Mouse (Mus musculus): ENCODE measurements around the gene Traip. TPM values are rescaled to one million over a fixed set of nuclear protein-coding genes. Genes with fewer than 3 reads are reported as not detected.

The Traip gene
- total and polyA plus RNA-seq, 2 experiments from 2014 or later: 11.0 to 11.2 TPM

DNA sequence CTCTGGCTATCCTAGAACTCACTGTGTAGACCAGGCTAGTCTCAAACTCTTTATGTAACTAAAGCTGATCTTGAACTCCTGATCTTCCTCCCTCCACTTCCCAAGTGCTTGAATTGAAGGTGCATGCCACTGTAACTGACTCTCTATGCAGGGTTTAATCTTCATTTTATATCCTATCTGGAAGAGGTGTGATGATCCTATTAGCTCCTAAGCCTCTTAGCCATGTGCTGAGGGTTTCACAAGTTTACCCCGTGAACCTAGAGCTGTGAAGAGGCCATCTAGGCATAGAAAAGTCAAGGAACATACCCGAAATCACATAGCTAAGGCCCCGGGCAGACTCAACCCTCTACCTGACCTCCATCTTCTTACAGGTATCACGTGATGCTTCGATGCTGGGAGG, 30.5 kb upstream of the Traip start:
- TF ChIP-seq CTCF (IDR thresholded peaks at IDR 0.05; ENCODE audit: low read depth): no peak
- H3K4me3 ChIP-seq (ENCODE audit: low read depth, low read length): no peak overlapping the region
- H3K4me2 ChIP-seq (ENCODE audit: low read depth): no peak overlapping the region
- no peak overlapping the region for H3K27ac ChIP-seq (ENCODE audit: low read depth, low read length)
- no peaks in the 10 kb centered on the region for H3K27me3 ChIP-seq (ENCODE audit: insufficient read depth, low read length)
- DNase-seq (no peak), ATAC-seq (no peak)
- H3K36me3 ChIP-seq (ENCODE audit: insufficient read depth): no peaks in the 10 kb centered on the region
- no peak overlapping the region for H3K9ac ChIP-seq
- H3K4me1 ChIP-seq (ENCODE audit: insufficient read depth): peaks cover 4% of the 10 kb centered on the region; the same call in 1 of the 2 replicates
- WGBS: 91% methylated on average over 5 of the region's 5 CpGs
- H3K9me3 ChIP-seq (ENCODE audit: low read length): no peaks in the 10 kb centered on the region

DNA sequence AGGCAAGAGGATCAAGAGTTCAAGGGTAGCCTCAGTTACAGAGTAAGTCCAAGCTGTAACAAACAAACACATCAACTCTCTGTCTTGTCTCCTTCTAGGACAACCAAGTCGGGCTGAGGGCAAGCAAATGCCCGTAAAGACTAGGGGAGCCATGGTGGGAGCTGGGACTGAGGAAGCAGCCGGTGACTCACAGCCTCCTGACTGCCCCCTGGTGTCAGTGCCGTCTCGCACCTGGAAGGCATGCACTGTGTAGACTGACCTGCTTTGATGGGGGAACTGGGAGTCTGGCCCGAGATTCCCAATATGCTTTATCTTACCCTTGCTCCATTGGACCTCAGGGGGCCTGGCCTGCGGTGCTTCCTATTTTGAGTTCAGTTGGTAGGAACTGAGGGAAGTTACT, 26.9 kb upstream of the Traip start:
- no peaks in the 10 kb centered on the region for H3K36me3 ChIP-seq (ENCODE audit: insufficient read depth)
- no peak overlapping the region for H3K4me2 ChIP-seq (ENCODE audit: low read depth)
- no peak overlapping the region for H3K4me3 ChIP-seq (ENCODE audit: low read depth, low read length)
- ATAC-seq: no peak
- no peak overlapping the region for H3K27ac ChIP-seq (ENCODE audit: low read depth, low read length)
- peaks cover 14% of the 10 kb centered on the region for H3K4me1 ChIP-seq (ENCODE audit: insufficient read depth)
- H3K9ac ChIP-seq: no peak overlapping the region
- TF ChIP-seq CTCF (IDR thresholded peaks at IDR 0.05; ENCODE audit: low read depth): peak; percentile 53
- no peak for DNase-seq
- no peaks in the 10 kb centered on the region for H3K27me3 ChIP-seq (ENCODE audit: insufficient read depth, low read length)
- no peaks in the 10 kb centered on the region for H3K9me3 ChIP-seq (ENCODE audit: low read length)
- WGBS: 33% methylated on average over 7 of the region's 7 CpGs

DNA sequence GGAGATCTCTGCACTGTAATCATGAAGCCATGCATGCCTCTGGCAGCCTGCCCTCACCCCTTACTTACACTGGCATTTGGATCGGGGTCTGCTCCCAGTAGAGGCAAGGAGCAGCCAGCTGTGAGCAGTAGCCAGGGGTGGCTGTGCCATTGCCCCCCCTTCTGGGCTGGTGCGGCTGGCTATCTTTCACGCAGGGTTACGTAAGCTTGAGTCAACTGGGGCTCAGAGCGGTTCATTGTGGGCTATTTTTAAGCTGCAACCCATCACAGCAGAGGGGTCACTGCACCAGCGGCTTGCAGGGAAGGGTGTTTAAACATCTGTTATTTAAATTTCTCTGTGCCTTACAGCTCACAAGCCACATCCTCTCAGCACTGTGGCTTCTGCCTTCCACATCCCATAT, 26.0 kb upstream of the Traip start:
- no peaks in the 10 kb centered on the region for H3K9me3 ChIP-seq (ENCODE audit: low read length)
- H3K4me2 ChIP-seq (ENCODE audit: low read depth): no peak overlapping the region
- H3K9ac ChIP-seq: no peak overlapping the region
- peaks cover 14% of the 10 kb centered on the region for H3K4me1 ChIP-seq (ENCODE audit: insufficient read depth)
- H3K36me3 ChIP-seq (ENCODE audit: insufficient read depth): no peaks in the 10 kb centered on the region
- ATAC-seq: no peak
- no peak overlapping the region for H3K4me3 ChIP-seq (ENCODE audit: low read depth, low read length)
- 0 out of 2 replicates have a peak overlapping the region, but pooled peaks have one; percentile 47 for H3K27ac ChIP-seq (ENCODE audit: low read depth, low read length)
- no peak for TF ChIP-seq CTCF (IDR thresholded peaks at IDR 0.05; ENCODE audit: low read depth)
- H3K27me3 ChIP-seq (ENCODE audit: insufficient read depth, low read length): no peaks in the 10 kb centered on the region
- DNase-seq: no peak
- 64% methylated on average over 6 of the region's 6 CpGs for WGBS

DNA sequence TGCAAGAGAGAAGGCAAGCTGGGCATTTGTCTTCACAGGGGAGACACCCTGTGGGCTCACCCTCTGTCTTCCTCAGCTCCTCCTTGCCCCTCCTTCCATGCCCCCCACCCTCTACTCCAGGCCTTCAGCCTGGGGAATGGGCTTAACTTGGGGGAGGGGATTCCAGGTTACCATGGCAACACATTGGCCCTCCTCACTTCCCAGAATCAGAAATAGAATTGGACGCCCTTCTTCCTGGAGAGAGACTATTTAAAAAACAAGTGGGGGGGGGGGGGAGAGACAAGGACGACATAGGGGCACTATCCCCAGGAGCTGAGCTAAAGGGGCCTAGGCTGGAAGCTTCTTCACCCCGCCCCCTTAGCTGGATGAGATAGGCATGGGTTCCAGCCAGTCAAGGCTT, 24.7 kb upstream of the Traip start:
- no peak overlapping the region for H3K9ac ChIP-seq
- H3K4me2 ChIP-seq (ENCODE audit: low read depth): no peak overlapping the region
- WGBS: 19% methylated on average over 3 of the region's 3 CpGs
- no peaks in the 10 kb centered on the region for H3K27me3 ChIP-seq (ENCODE audit: insufficient read depth, low read length)
- no peaks in the 10 kb centered on the region for H3K9me3 ChIP-seq (ENCODE audit: low read length)
- H3K4me3 ChIP-seq (ENCODE audit: low read depth, low read length): no peak overlapping the region
- H3K4me1 ChIP-seq (ENCODE audit: insufficient read depth): peaks cover 14% of the 10 kb centered on the region
- DNase-seq: peak; percentile 73
- ATAC-seq: peak; percentile 27
- TF ChIP-seq CTCF (IDR thresholded peaks at IDR 0.05; ENCODE audit: low read depth): no peak
- no peaks in the 10 kb centered on the region for H3K36me3 ChIP-seq (ENCODE audit: insufficient read depth)
- H3K27ac ChIP-seq (ENCODE audit: low read depth, low read length): peak overlapping the region; percentile 46; the same call in 1 of the 2 replicates

DNA sequence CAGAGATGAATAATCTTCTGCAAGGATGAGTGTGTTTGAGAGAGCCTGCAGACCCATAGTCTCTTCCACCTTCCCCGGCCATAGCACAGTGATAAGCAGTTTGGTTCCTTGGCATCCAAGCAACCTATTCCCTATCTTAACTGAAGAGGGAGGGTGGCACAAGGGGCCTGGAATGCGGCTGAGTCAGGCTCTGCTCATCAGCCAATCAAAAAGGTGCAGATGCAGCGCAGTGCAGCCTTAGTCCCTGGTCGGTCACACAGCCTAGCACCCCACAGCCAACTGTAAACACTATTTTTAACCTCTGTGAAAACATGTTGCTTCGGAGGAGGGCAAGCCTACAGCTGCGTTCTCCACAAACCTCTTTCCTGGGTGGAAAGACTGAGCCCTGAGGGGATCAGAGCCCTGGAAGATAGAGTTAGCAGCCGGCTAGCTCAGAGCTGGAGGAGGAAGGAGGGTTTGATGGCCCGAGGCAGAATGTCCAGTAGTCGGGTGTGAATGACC, 23.0 kb upstream of the Traip start:
- peaks cover 14% of the 10 kb centered on the region for H3K4me1 ChIP-seq (ENCODE audit: insufficient read depth)
- WGBS: 56% methylated on average over 9 of the region's 9 CpGs

DNA sequence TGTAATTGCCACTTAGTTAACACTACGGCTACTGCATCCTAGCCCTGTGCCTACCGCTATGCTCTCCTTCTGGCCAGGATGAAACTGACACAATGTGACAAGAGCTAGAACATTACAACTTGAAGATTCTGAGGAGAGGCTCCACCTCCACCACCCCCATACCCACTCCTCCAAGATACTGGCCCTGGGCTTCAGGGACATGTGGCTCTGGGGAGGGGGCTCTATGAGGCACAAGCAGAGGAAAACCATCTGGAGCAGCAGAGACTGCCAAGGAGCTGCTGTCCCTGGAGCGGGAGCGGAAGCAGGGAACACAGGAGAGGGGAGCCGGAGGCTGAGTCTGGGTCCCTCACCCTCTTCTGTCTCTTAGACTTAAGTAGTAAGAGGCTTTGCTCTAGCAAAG, 22.2 kb upstream of the Traip start:
- H3K4me1 ChIP-seq (ENCODE audit: insufficient read depth): peaks cover 14% of the 10 kb centered on the region
- no peak overlapping the region for H3K9ac ChIP-seq
- ATAC-seq (peak; percentile 76), DNase-seq (peak; percentile 71)
- WGBS: 58% methylated on average over 5 of the region's 5 CpGs
- H3K27ac ChIP-seq (ENCODE audit: low read depth, low read length): peak overlapping the region; percentile 59
- no peaks in the 10 kb centered on the region for H3K36me3 ChIP-seq (ENCODE audit: insufficient read depth)
- no peak for TF ChIP-seq CTCF (IDR thresholded peaks at IDR 0.05; ENCODE audit: low read depth)
- no peak overlapping the region for H3K4me3 ChIP-seq (ENCODE audit: low read depth, low read length)
- no peaks in the 10 kb centered on the region for H3K27me3 ChIP-seq (ENCODE audit: insufficient read depth, low read length)
- no peaks in the 10 kb centered on the region for H3K9me3 ChIP-seq (ENCODE audit: low read length)
- H3K4me2 ChIP-seq (ENCODE audit: low read depth): no peak overlapping the region

More for the DNA sequence above, 23.0 kb upstream of the Traip start:
- Histone ChIP-seq H3K9ac (no peak overlapping the region), H3K4me2 (ENCODE audit: low read depth) (no peak overlapping the region), H3K36me3 (ENCODE audit: insufficient read depth) (no peaks in the 10 kb centered on the region), H3K27ac (ENCODE audit: low read depth, low read length) (peak overlapping the region; percentile 59), H3K27me3 (ENCODE audit: insufficient read depth, low read length) (no peaks in the 10 kb centered on the region), H3K9me3 (ENCODE audit: low read length) (no peaks in the 10 kb centered on the region), H3K4me3 (ENCODE audit: low read depth, low read length) (no peak overlapping the region)
- no peak for TF ChIP-seq CTCF (IDR thresholded peaks at IDR 0.05; ENCODE audit: low read depth)
- no peak for ATAC-seq
- DNase-seq: no peak

DNA sequence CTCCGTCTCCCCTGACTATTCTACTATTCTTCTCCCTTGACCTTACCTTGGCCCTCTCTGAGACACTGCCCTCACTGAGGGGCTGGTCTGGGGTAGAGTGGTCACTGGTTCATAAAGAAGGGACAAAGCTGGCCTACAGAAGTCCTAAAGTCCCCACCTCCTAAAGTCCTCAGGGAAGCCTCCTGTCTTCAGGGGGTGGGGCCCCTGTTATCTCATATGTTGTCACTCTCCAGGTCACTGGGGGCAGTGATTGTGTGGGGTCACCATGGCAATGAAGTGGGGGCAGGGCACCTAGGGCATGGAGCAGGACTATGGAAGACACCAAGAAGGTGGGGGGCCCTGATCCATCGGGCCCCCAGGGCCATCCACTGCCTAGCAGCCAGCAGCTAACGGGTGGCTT, 21.8 kb upstream of the Traip start, which contains the start of gene Actl11:
TSS of gene Actl11 (plus strand) at position 301 of the 400 bp plus-strand sequence.
- ATAC-seq: no peak
- Histone ChIP-seq H3K4me3 (ENCODE audit: low read depth, low read length) (no peak within 1 kb of the TSS), H3K27ac (ENCODE audit: low read depth, low read length) (peak within 1 kb of the TSS; percentile 59), H3K4me2 (ENCODE audit: low read depth) (no peak within 1 kb of the TSS), H3K27me3 (ENCODE audit: insufficient read depth, low read length) (no peaks in the 10 kb centered on the region), H3K9me3 (ENCODE audit: low read length) (no peaks in the 10 kb centered on the region), H3K36me3 (ENCODE audit: insufficient read depth) (no peaks in the 10 kb centered on the region), H3K9ac (no peak within 1 kb of the TSS), H3K4me1 (ENCODE audit: insufficient read depth) (peaks cover 14% of the 10 kb centered on the region)
- DNase-seq: no peak
- 80% methylated on average over 3 of the region's 3 CpGs for WGBS
- TF ChIP-seq CTCF (IDR thresholded peaks at IDR 0.05; ENCODE audit: low read depth): no peak
